Mouse (Mus musculus): ENCODE measurements around the gene 9230102O04Rik. TPM values are rescaled to one million over a fixed set of nuclear protein-coding genes. Genes with fewer than 3 reads are reported as not detected.

The 9230102O04Rik gene
- total RNA-seq, 1 experiment, result not detected

GRCm38 (mm10) chr2:9875676-9876357, 13.5 kb downstream of the 9230102O04Rik start:
- no peak overlapping the region for H3K9ac ChIP-seq (ENCODE audit: insufficient read depth, low read depth, low read length, poor library complexity, severe bottlenecking)

DNA sequence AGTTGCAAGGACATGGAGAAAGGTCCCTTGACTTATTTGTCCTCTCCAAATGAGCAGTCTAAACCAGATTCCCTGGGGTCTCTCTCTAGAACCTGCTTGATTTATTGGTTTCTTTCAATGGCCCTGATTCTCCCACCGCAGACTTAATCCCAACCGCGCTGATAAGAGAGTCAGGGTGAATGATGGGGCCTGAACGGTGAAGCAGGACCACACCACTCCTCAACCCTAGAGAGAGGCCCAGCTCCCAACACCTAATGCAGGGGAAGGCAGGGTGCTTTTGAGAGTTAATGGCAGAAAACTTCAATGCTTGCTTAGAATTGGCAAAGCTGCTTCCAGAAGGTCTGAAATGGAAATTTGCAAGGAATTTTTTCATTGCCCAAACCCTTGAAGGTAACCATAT, 14.1 kb downstream of the 9230102O04Rik start:
- TF ChIP-seq MAFK (IDR thresholded peaks at IDR 0.05; ENCODE audit: insufficient read depth, low read depth, low read length) (no peak), CHD2 (IDR thresholded peaks at IDR 0.05; ENCODE audit: low read depth, low read length) (no peak), HCFC1 (IDR thresholded peaks at IDR 0.05; ENCODE audit: borderline replicate concordance, insufficient read depth, low read length) (no peak), ZNF384 (IDR thresholded peaks at IDR 0.05; ENCODE audit: low read depth, low read length) (no peak), ZC3H11A (IDR thresholded peaks at IDR 0.05; ENCODE audit: borderline replicate concordance, low read depth, low read length) (no peak)
- no peak overlapping the region for H3K9ac ChIP-seq (ENCODE audit: insufficient read depth, low read depth, low read length, poor library complexity, severe bottlenecking)
- no peaks in the 10 kb centered on the region for H3K9me3 ChIP-seq (ENCODE audit: control insufficient read depth, insufficient read depth, low read depth, low read length)
- in situ Hi-C loops (cut with MboI; ENCODE audit: low sequenced_read_pairs in 2 of 2, unreplicated experiment in 2 of 2), result no loop called here
- no peak overlapping the region for H3K4me3 ChIP-seq (ENCODE audit: insufficient read depth in 1 of 2, low read depth in 1 of 2, low read length in 2 of 2, poor library complexity in 1 of 2, severe bottlenecking in 1 of 2)
- H3K36me3 ChIP-seq (ENCODE audit: control insufficient read depth, insufficient read depth, low read length, poor library complexity, severe bottlenecking), result no peaks in the 10 kb centered on the region
- DNase-seq (ENCODE audit: low read depth, low spot score), result no peak
- no peak overlapping the region for H3K27ac ChIP-seq (ENCODE audit: insufficient read depth, low read depth, low read length, poor library complexity, severe bottlenecking)
- peaks cover 0 to 7% of the 10 kb centered on the region in 2 experiments; a peak in 1 of 4 replicates for H3K4me1 ChIP-seq (ENCODE audit: control insufficient read depth in 2 of 2, insufficient read depth in 2 of 2, low read length in 2 of 2, poor library complexity in 1 of 2)

More at GRCm38 (mm10) chr2:9875676-9876357, 13.5 kb downstream of the 9230102O04Rik start:
- in situ Hi-C loops (cut with MboI; ENCODE audit: low sequenced_read_pairs in 2 of 2, unreplicated experiment in 2 of 2), result no loop called here
- no peak overlapping the region for H3K4me3 ChIP-seq (ENCODE audit: insufficient read depth in 1 of 2, low read depth in 1 of 2, low read length in 2 of 2, poor library complexity in 1 of 2, severe bottlenecking in 1 of 2)
- TF ChIP-seq ZNF384 (IDR thresholded peaks at IDR 0.05; ENCODE audit: low read depth, low read length) (no peak), ZC3H11A (IDR thresholded peaks at IDR 0.05; ENCODE audit: borderline replicate concordance, low read depth, low read length) (no peak), MAFK (IDR thresholded peaks at IDR 0.05; ENCODE audit: insufficient read depth, low read depth, low read length) (no peak), HCFC1 (IDR thresholded peaks at IDR 0.05; ENCODE audit: borderline replicate concordance, insufficient read depth, low read length) (no peak), CHD2 (IDR thresholded peaks at IDR 0.05; ENCODE audit: low read depth, low read length) (no peak)
- H3K4me1 ChIP-seq (ENCODE audit: control insufficient read depth in 2 of 2, insufficient read depth in 2 of 2, low read length in 2 of 2, poor library complexity in 1 of 2), result peaks cover 0 to 7% of the 10 kb centered on the region in 2 experiments; a peak in 1 of 4 replicates
- no peaks in the 10 kb centered on the region for H3K36me3 ChIP-seq (ENCODE audit: control insufficient read depth, insufficient read depth, low read length, poor library complexity, severe bottlenecking)
- no peaks in the 10 kb centered on the region for H3K9me3 ChIP-seq (ENCODE audit: control insufficient read depth, insufficient read depth, low read depth, low read length)
- no peak overlapping the region for H3K27ac ChIP-seq (ENCODE audit: insufficient read depth, low read depth, low read length, poor library complexity, severe bottlenecking)
- no peak for DNase-seq (ENCODE audit: low read depth, low spot score)

- no peak for DNase-seq (ENCODE audit: low read depth, low spot score)
- in situ Hi-C loops (cut with MboI; ENCODE audit: low sequenced_read_pairs in 2 of 2, unreplicated experiment in 2 of 2), result no loop called here
- Histone ChIP-seq H3K36me3 (ENCODE audit: control insufficient read depth, insufficient read depth, low read length, poor library complexity, severe bottlenecking) (no peaks in the 10 kb centered on the region), H3K9ac (ENCODE audit: insufficient read depth, low read depth, low read length, poor library complexity, severe bottlenecking) (no peak overlapping the region), H3K9me3 (ENCODE audit: control insufficient read depth, insufficient read depth, low read depth, low read length) (no peaks in the 10 kb centered on the region), H3K4me3 (ENCODE audit: insufficient read depth in 1 of 2, low read depth in 1 of 2, low read length in 2 of 2, poor library complexity in 1 of 2, severe bottlenecking in 1 of 2) (no peak overlapping the region; a peak in 1 of 4 replicates), H3K27ac (ENCODE audit: insufficient read depth, low read depth, low read length, poor library complexity, severe bottlenecking) (no peak overlapping the region), H3K4me1 (ENCODE audit: control insufficient read depth in 2 of 2, insufficient read depth in 2 of 2, low read length in 2 of 2, poor library complexity in 1 of 2) (peaks cover 0 to 7% of the 10 kb centered on the region in 2 experiments; a peak in 1 of 4 replicates)
- TF ChIP-seq HCFC1 (IDR thresholded peaks at IDR 0.05; ENCODE audit: borderline replicate concordance, insufficient read depth, low read length) (no peak), ZNF384 (IDR thresholded peaks at IDR 0.05; ENCODE audit: low read depth, low read length) (no peak), CHD2 (IDR thresholded peaks at IDR 0.05; ENCODE audit: low read depth, low read length) (no peak), MAFK (IDR thresholded peaks at IDR 0.05; ENCODE audit: insufficient read depth, low read depth, low read length) (no peak), ZC3H11A (IDR thresholded peaks at IDR 0.05; ENCODE audit: borderline replicate concordance, low read depth, low read length) (no peak)
Observed at GRCm38 (mm10) chr2:9874467-9875219, 14.7 kb downstream of the 9230102O04Rik start.

DNA sequence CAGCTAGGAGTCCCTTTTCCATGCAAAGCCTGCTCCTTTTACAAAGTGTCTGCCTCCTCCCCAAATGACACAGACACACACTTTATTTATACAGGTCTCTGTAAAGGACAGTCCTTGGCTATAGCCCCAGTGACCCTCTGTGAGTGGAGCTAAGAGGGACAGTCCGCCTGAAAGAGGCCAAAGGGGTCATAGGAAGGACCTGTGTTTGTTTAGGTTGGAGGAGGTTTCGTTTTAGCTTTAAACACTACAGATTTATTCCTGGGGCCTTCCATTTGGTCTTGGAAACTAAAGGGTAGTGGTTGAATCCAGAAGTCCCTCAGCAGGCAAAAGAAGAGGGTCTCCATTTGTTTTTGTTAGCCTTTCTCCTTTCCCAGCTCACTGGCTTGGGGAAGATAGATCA, 15.6 kb downstream of the 9230102O04Rik start:
- no peak overlapping the region for H3K4me3 ChIP-seq (ENCODE audit: insufficient read depth in 1 of 2, low read depth in 1 of 2, low read length in 2 of 2, poor library complexity in 1 of 2, severe bottlenecking in 1 of 2)
- H3K9ac ChIP-seq (ENCODE audit: insufficient read depth, low read depth, low read length, poor library complexity, severe bottlenecking), result no peak overlapping the region
- peaks cover 0 to 7% of the 10 kb centered on the region in 2 experiments; a peak in 1 of 4 replicates for H3K4me1 ChIP-seq (ENCODE audit: control insufficient read depth in 2 of 2, insufficient read depth in 2 of 2, low read length in 2 of 2, poor library complexity in 1 of 2)
- H3K36me3 ChIP-seq (ENCODE audit: control insufficient read depth, insufficient read depth, low read length, poor library complexity, severe bottlenecking), result no peaks in the 10 kb centered on the region
- no peak for TF ChIP-seq ZC3H11A (IDR thresholded peaks at IDR 0.05; ENCODE audit: borderline replicate concordance, low read depth, low read length)
- no peaks in the 10 kb centered on the region for H3K9me3 ChIP-seq (ENCODE audit: control insufficient read depth, insufficient read depth, low read depth, low read length)
- in situ Hi-C loops (cut with MboI; ENCODE audit: low sequenced_read_pairs in 2 of 2, unreplicated experiment in 2 of 2), result no loop called here
- DNase-seq (ENCODE audit: low read depth, low spot score), result no peak
- no peak overlapping the region for H3K27ac ChIP-seq (ENCODE audit: insufficient read depth, low read depth, low read length, poor library complexity, severe bottlenecking)

Measured in ES-E14 (cell line).